Mouse (Mus musculus): ENCODE measurements at regions not wholly inside any gene's neighbourhood (a gene's known extent, or its start where the extent isn't known, plus 50 kb on each side); places are given as distances from the start of the nearest gene placed in this dataset.

DNA sequence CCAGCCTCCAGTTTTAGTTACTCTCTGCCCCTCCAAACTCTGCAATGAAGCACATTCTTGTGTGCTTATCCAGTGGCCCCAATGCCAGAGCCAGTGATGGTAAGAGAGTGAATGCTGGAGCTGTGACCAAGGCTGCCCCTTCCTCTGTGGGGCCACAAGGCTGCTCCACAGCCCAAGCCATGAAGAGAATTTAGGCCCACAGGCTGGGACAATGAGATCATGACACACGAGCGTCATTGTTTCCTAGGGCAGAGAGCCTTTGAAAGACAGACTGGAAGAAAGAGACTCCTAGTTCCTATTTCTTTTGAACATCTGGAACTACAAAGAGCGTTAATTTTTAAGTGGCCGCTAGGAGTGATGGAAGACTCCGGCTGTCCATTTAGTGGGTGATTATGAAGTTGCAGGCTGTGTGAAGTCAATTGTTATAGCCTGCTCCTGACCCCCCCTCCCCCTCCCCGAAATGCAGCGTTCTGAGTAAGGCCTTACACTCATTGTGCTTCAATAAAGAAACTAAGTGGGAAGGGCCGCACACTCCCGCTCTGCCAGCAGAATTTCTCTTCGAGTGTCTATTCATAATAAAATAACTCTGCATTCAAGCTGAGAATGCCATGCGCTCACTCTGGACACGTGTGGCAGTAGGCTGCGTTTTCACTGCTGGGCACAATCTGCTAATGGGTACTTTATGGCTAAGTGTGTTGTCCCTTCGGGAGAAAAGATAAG is 315.1 kb downstream of the Cdh26 start:
- Histone ChIP-seq H3K36me3 (replicated peaks in 1 of 2; ENCODE audit: control insufficient read depth in 1 of 2, insufficient read depth in 1 of 2, low read length in 1 of 2) (no peaks in the 10 kb centered on the region), H3K27ac (ENCODE audit: insufficient read depth, low read depth) (no peak overlapping the region), H3K9me3 (replicated peaks; ENCODE audit: low read length) (peaks cover 59% of the 10 kb centered on the region), H3K4me1 (ENCODE audit: control insufficient read depth in 1 of 2, insufficient read depth in 2 of 2) (no peaks in the 10 kb centered on the region), H3K79me2 (replicated peaks; ENCODE audit: control insufficient read depth, extremely low read depth, insufficient read depth, poor library complexity, severe bottlenecking) (no peaks in the 10 kb centered on the region), H3K4me3 (replicated peaks in 1 of 3; ENCODE audit: low read depth in 2 of 3, low read length in 2 of 3, poor library complexity in 1 of 3) (no peak overlapping the region), H3K27me3 (replicated peaks) (no peaks in the 10 kb centered on the region), H3K4me2 (ENCODE audit: insufficient read depth, low read depth, poor library complexity, severe bottlenecking) (no peak overlapping the region), H3K9ac (ENCODE audit: insufficient read depth, low read depth) (no peak overlapping the region)
- DNase-seq (ENCODE audit: extremely low read depth) = no peak
- TF ChIP-seq MYC (IDR thresholded peaks at IDR 0.05; ENCODE audit: low read depth, low read length) (no peak), MAZ (IDR thresholded peaks at IDR 0.05; ENCODE audit: low read depth, low read length) (no peak), PAX5 (IDR thresholded peaks at IDR 0.05; ENCODE audit: low read length) (no peak), ELF1 (IDR thresholded peaks at IDR 0.05; ENCODE audit: low read depth, low read length) (no peak), CTCF (conservative IDR thresholded peaks at IDR 0.05 in 1 of 2, IDR thresholded peaks at IDR 0.05 in 1 of 2; ENCODE audit: low read depth in 2 of 2, low read length in 2 of 2) (no peak), SIN3A (IDR thresholded peaks at IDR 0.05; ENCODE audit: low read length) (no peak), RCOR1 (conservative IDR thresholded peaks at IDR 0.05; ENCODE audit: low read depth, low read length) (no peak), NRF1 (IDR thresholded peaks at IDR 0.05; ENCODE audit: low read depth, low read length) (no peak), POLR2AphosphoS2 (IDR thresholded peaks at IDR 0.05; ENCODE audit: low read depth, low read length) (no peak)
- dilution Hi-C loops (cut with MboI; ENCODE audit: extremely low pct_ligation_motif_present, extremely low pct_unique_long_range_greater_than_20kb, low sequenced_read_pairs) (no loop called here), in situ Hi-C loops (cut with MboI; ENCODE audit: low pct_ligation_motif_present, low pct_unique_long_range_greater_than_20kb, low sequenced_read_pairs) (no loop called here)

DNA sequence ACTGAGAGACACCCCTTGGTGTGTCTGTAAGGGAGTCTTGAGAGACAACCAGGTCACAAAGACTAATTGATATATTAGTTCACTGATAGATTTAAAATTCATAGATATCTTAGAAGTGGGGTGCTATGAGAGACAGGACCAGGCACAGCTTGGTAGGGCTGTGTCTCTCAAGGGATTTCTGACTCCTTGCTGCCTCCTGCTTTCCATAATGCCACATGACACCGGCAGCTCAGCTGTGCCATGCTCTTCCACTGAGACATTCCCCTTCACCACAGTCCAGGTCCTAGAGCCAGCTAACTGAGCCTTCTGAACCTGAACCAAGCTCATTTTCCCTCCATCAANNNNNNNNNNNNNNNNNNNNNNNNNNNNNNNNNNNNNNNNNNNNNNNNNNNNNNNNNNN is 320.9 kb downstream of the Cdh26 start:
- in situ Hi-C loops (cut with MboI; ENCODE audit: low pct_ligation_motif_present, low pct_unique_long_range_greater_than_20kb, low sequenced_read_pairs) = no loop called here
- Histone ChIP-seq H3K4me2 (ENCODE audit: insufficient read depth, low read depth, poor library complexity, severe bottlenecking) (no peak overlapping the region), H3K9ac (ENCODE audit: insufficient read depth, low read depth) (no peak overlapping the region), H3K36me3 (replicated peaks in 1 of 2; ENCODE audit: control insufficient read depth in 1 of 2, insufficient read depth in 1 of 2, low read length in 1 of 2) (no peaks in the 10 kb centered on the region), H3K27me3 (replicated peaks) (no peaks in the 10 kb centered on the region), H3K4me3 (replicated peaks in 1 of 3; ENCODE audit: low read depth in 2 of 3, low read length in 2 of 3, poor library complexity in 1 of 3) (no peak overlapping the region), H3K79me2 (replicated peaks; ENCODE audit: control insufficient read depth, extremely low read depth, insufficient read depth, poor library complexity, severe bottlenecking) (no peaks in the 10 kb centered on the region), H3K27ac (ENCODE audit: insufficient read depth, low read depth) (no peak overlapping the region), H3K4me1 (ENCODE audit: control insufficient read depth in 1 of 2, insufficient read depth in 2 of 2) (no peaks in the 10 kb centered on the region), H3K9me3 (replicated peaks; ENCODE audit: low read length) (peaks cover 67% of the 10 kb centered on the region)
- TF ChIP-seq CTCF (conservative IDR thresholded peaks at IDR 0.05 in 1 of 2, IDR thresholded peaks at IDR 0.05 in 1 of 2; ENCODE audit: low read depth in 2 of 2, low read length in 2 of 2) (no peak), SIN3A (IDR thresholded peaks at IDR 0.05; ENCODE audit: low read length) (no peak), RCOR1 (conservative IDR thresholded peaks at IDR 0.05; ENCODE audit: low read depth, low read length) (no peak), NRF1 (IDR thresholded peaks at IDR 0.05; ENCODE audit: low read depth, low read length) (no peak), TCF12 (IDR thresholded peaks at IDR 0.05; ENCODE audit: low read depth, low read length) (no peak), USF2 (conservative IDR thresholded peaks at IDR 0.05; ENCODE audit: low read depth, low read length) (no peak), E2F4 (IDR thresholded peaks at IDR 0.05; ENCODE audit: insufficient replicate concordance, low read depth, low read length) (no peak), BHLHE40 (IDR thresholded peaks at IDR 0.05; ENCODE audit: low read depth, low read length) (no peak), ZNF384 (IDR thresholded peaks at IDR 0.05; ENCODE audit: low read depth, low read length) (no peak), JUND (conservative IDR thresholded peaks at IDR 0.05; ENCODE audit: low read depth, low read length) (no peak), MAX (IDR thresholded peaks at IDR 0.05; ENCODE audit: low read length) (no peak)
- no peak for DNase-seq (ENCODE audit: extremely low read depth)
- dilution Hi-C loops (cut with MboI; ENCODE audit: extremely low pct_ligation_motif_present, extremely low pct_unique_long_range_greater_than_20kb, low sequenced_read_pairs) = no loop called here
